Comparison of ENCODE assay signal across 10 mouse cellular contexts in the genomic region with DNA sequence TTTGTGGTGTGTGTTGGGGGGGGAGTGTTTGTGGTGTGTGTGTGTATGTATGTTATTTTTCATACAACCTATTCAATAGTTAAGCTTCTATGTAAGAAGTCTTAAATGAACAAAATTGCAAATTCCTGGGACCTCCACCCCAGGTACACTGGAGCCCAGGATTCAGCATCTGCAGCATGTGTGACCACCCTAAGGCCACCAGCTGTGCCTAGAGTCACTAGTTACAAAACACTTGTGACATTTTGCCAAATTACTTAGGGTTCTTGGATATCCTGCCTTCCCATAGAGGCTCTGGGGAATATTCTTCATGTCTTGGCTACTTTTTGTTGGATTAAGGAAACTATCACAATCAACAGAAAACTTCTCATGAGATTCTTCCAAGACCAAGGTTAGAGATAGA. TPM values are rescaled to one million over a fixed set of nuclear protein-coding genes. Genes with fewer than 3 reads are reported as not detected.
DNase-seq lines count a peak whose midpoint lies in the region; ATAC-seq lines count a peak whose summit lies in the region.
"Had no signal": no experiment of that assay in that cellular context is flagged by ENCODE, and none has a peak within 500 bp of the region (broad histone marks: within the 10 kb centered on the region; RNA-seq: fewer than 3 reads in every experiment).

No protein-coding gene starts in this region.

- H3K27me3 ChIP-seq in limb, embryonic 12.5 days, result peaks cover 42% of the 10 kb centered on the region
- H3K27me3 ChIP-seq in limb, embryonic 10.5 days (ENCODE audit: low read depth, poor library complexity, severe bottlenecking), result peaks cover 40% of the 10 kb centered on the region
- peaks cover 23% of the 10 kb centered on the region for H3K27me3 ChIP-seq in intestine, embryonic 16.5 days (replicated peaks; ENCODE audit: control insufficient read depth, insufficient read depth, low read length)
- peaks cover 21% of the 10 kb centered on the region for H3K27me3 ChIP-seq in neural tube, embryonic 15.5 days (replicated peaks)

- peak overlapping the region; percentile 51 for H3K4me3 ChIP-seq in limb, embryonic 12.5 days (replicated peaks)
- no peak overlapping the region for H3K4me3 ChIP-seq in limb, embryonic 10.5 days
- H3K4me3 ChIP-seq in intestine, embryonic 16.5 days (ENCODE audit: low read length), result peak overlapping the region; percentile 59; the same call in 1 of the 2 replicates
- H3K4me3 ChIP-seq in neural tube, embryonic 15.5 days (replicated peaks), result peak overlapping the region; percentile 45

- no peak for DNase-seq in limb, embryonic 10.5 days (ENCODE audit: low spot score)
- peak; percentile 6 to 7 for DNase-seq in heart, postnatal 10 days
- no peak for DNase-seq in cerebellum, postnatal 14 days
- DNase-seq: adrenal gland, postnatal 25 days; lung, postnatal 14 days; thymus, postnatal 25 days had no signal

- no peak overlapping the region for H3K9ac ChIP-seq in limb, embryonic 12.5 days (replicated peaks)
- H3K9ac ChIP-seq in intestine, embryonic 16.5 days (ENCODE audit: low read depth, low read length), result no peak overlapping the region
- no peak overlapping the region for H3K9ac ChIP-seq in neural tube, embryonic 15.5 days (replicated peaks)

- H3K27ac ChIP-seq in limb, embryonic 12.5 days, result no peak overlapping the region
- no peak overlapping the region for H3K27ac ChIP-seq in limb, embryonic 10.5 days
- H3K27ac ChIP-seq in intestine, embryonic 16.5 days (ENCODE audit: low read length), result no peak overlapping the region
- no peak overlapping the region for H3K27ac ChIP-seq in neural tube, embryonic 15.5 days (replicated peaks)

- no peaks in the 10 kb centered on the region for H3K9me3 ChIP-seq in limb, embryonic 12.5 days
- no peaks in the 10 kb centered on the region for H3K9me3 ChIP-seq in limb, embryonic 10.5 days (replicated peaks)
- H3K9me3 ChIP-seq in intestine, embryonic 16.5 days (ENCODE audit: control insufficient read depth, low read length), result no peaks in the 10 kb centered on the region
- no peaks in the 10 kb centered on the region for H3K9me3 ChIP-seq in neural tube, embryonic 15.5 days (replicated peaks)

- intact Hi-C loops in heart, postnatal 10 days (cut with DNase I), result loop anchor here (2.0 to 5.0 kb wide), 3 partner anchors 79 to 348 kb away; no protein-coding TSS in a partner anchor

- H3K36me3 ChIP-seq in limb, embryonic 12.5 days, result no peaks in the 10 kb centered on the region
- H3K36me3 ChIP-seq in limb, embryonic 10.5 days, result no peaks in the 10 kb centered on the region
- no peaks in the 10 kb centered on the region for H3K36me3 ChIP-seq in intestine, embryonic 16.5 days (ENCODE audit: control insufficient read depth, insufficient read depth, low read length)
- H3K36me3 ChIP-seq in neural tube, embryonic 15.5 days, result no peaks in the 10 kb centered on the region

- H3K4me1 ChIP-seq in limb, embryonic 12.5 days (replicated peaks), result peaks cover 17% of the 10 kb centered on the region; the same call in 1 of the 2 replicates
- peaks cover 16% of the 10 kb centered on the region for H3K4me1 ChIP-seq in limb, embryonic 10.5 days
- peaks cover 9% of the 10 kb centered on the region; the same call in 1 of the 2 replicates for H3K4me1 ChIP-seq in intestine, embryonic 16.5 days (ENCODE audit: control insufficient read depth, insufficient read depth, low read length)
- H3K4me1 ChIP-seq in neural tube, embryonic 15.5 days, result peaks cover 20% of the 10 kb centered on the region

- peak overlapping the region; percentile 95; the same call in 1 of the 2 replicates for H3K4me2 ChIP-seq in limb, embryonic 12.5 days
- H3K4me2 ChIP-seq in intestine, embryonic 16.5 days (ENCODE audit: low read depth, low read length), result peak overlapping the region; percentile 32
- peak overlapping the region; percentile 89 for H3K4me2 ChIP-seq in neural tube, embryonic 15.5 days

- no peak for ATAC-seq in limb, embryonic 12.5 days (ENCODE audit: insufficient number of reproducible peaks, insufficient read depth, low FRiP score, low TSS enrichment, low read depth)
- ATAC-seq in intestine, embryonic 16.5 days, result no peak
- no peak for ATAC-seq in neural tube, embryonic 15.5 days (ENCODE audit: low FRiP score)
- no peak for ATAC-seq in monocyte, adult 5-6 weeks (replicated peaks; ENCODE audit: insufficient number of reproducible peaks, low FRiP score, low TSS enrichment, poor library complexity, severe bottlenecking)

RNA-seq across cellular contexts. Expression of a gene that starts 1.6 kb away (rescaled TPM):
- 1.5 and 1.6 TPM in 2 replicates for polyA plus RNA-seq in limb, embryonic 12.5 days (2016; fragmentation: Nextera tagmentation; extraction: Ambion mirVana)
- 0.15 TPM in 1 of 2 replicates, not detected in the other for polyA plus RNA-seq in limb, embryonic 10.5 days (2016; fragmentation: Nextera tagmentation; extraction: Ambion mirVana)
- 1 to 10 TPM; 2.2 to 2.3 TPM for total RNA-seq in heart, postnatal 10 days (2021)
- polyA plus RNA-seq in intestine, embryonic 16.5 days (2015; fragmentation: Nextera tagmentation; extraction: Ambion mirVana), result 3.0 and 3.1 TPM in 2 replicates
- 4.9 and 5.0 TPM in 2 replicates for polyA plus RNA-seq in neural tube, embryonic 15.5 days (2015; fragmentation: Nextera tagmentation; extraction: Ambion mirVana)
- not detected in 3 replicates for total RNA-seq in monocyte, adult 5-6 weeks (2017)

Comparison
In these comparisons a context has a peak if more than half of its experiments do, and no peak if none do; other contexts are left out.
1. H3K4me2 ChIP-seq: peak in every context shown above with its lines; median percentile 95 in limb, embryonic 12.5 days; 89 in neural tube, embryonic 15.5 days; 32 in intestine, embryonic 16.5 days.
2. DNase-seq: peak in heart, postnatal 10 days (2 of 2); none in limb, embryonic 10.5 days (single experiment) and cerebellum, postnatal 14 days (0 of 2).